Mouse (Mus musculus): ENCODE results near the gene 1700017B05Rik.

- peak; percentile 21; the same call in 1 of the 2 replicates for TF ChIP-seq EP300 (IDR thresholded peaks at IDR 0.05; ENCODE audit: low read depth)
- TF ChIP-seq CTCF (IDR thresholded peaks at IDR 0.05; ENCODE audit: low read depth) = no peak
These were observed 7.5 kb downstream of the 1700017B05Rik start for GRCm38 (mm10) chr9:57254823-57255495.
